Mouse (Mus musculus): Measurements from ENCODE around the gene Bicd2.

Bicd2 gene

GRCm38 (mm10) chr13:49326246-49327206, 14.9 kb upstream of the Bicd2 start:
- peak; percentile 81 for DNase-seq (ENCODE audit: low read depth)

- no peak for DNase-seq (ENCODE audit: low read depth)
These were observed 13.3 kb upstream of the Bicd2 start for GRCm38 (mm10) chr13:49328101-49328500.

- DNase-seq (ENCODE audit: low read depth): no peak
These were observed 8.1 kb upstream of the Bicd2 start for GRCm38 (mm10) chr13:49333250-49333649.

- no peak for DNase-seq (ENCODE audit: low read depth)
These were observed 6.1 kb upstream of the Bicd2 start for GRCm38 (mm10) chr13:49335077-49335982.

GRCm38 (mm10) chr13:49338893-49339546, 2.4 kb upstream of the Bicd2 start:
- peak; percentile 47 for DNase-seq (ENCODE audit: low read depth)

- DNase-seq (ENCODE audit: low read depth): no peak
These were observed 692 bp downstream of the Bicd2 start for GRCm38 (mm10) chr13:49341831-49342722.

- DNase-seq (ENCODE audit: low read depth): no peak
These were observed 1.3 kb downstream of the Bicd2 start for GRCm38 (mm10) chr13:49342723-49343100.

GRCm38 (mm10) chr13:49344567-49344966, 3.2 kb downstream of the Bicd2 start:
- DNase-seq (ENCODE audit: low read depth): no peak

GRCm38 (mm10) chr13:49345476-49345875, 4.1 kb downstream of the Bicd2 start:
- DNase-seq (ENCODE audit: low read depth): no peak

GRCm38 (mm10) chr13:49348522-49348921, 7.1 kb downstream of the Bicd2 start:
- no peak for DNase-seq (ENCODE audit: low read depth)

GRCm38 (mm10) chr13:49349335-49349734, 8.0 kb downstream of the Bicd2 start:
- DNase-seq (ENCODE audit: low read depth): no peak

- DNase-seq (ENCODE audit: low read depth): no peak
These were observed 8.6 kb downstream of the Bicd2 start for GRCm38 (mm10) chr13:49349836-49350505.

GRCm38 (mm10) chr13:49352581-49353159, 11.3 kb downstream of the Bicd2 start:
- peak; percentile 81 for DNase-seq (ENCODE audit: low read depth)

GRCm38 (mm10) chr13:49353422-49353821, 12.0 kb downstream of the Bicd2 start:
- no peak for DNase-seq (ENCODE audit: low read depth)

GRCm38 (mm10) chr13:49353991-49354507, 12.7 kb downstream of the Bicd2 start:
- DNase-seq (ENCODE audit: low read depth): no peak

- no peak for DNase-seq (ENCODE audit: low read depth)
These were observed 14.2 kb downstream of the Bicd2 start for GRCm38 (mm10) chr13:49355461-49356061.

- DNase-seq (ENCODE audit: low read depth): no peak
These were observed 14.7 kb downstream of the Bicd2 start for GRCm38 (mm10) chr13:49356090-49356489.

- DNase-seq (ENCODE audit: low read depth): no peak
These were observed 16.1 kb downstream of the Bicd2 start for GRCm38 (mm10) chr13:49357367-49358026.

GRCm38 (mm10) chr13:49358184-49358583, 16.8 kb downstream of the Bicd2 start:
- DNase-seq (ENCODE audit: low read depth): no peak
